Mouse (Mus musculus): ENCODE data around the gene Dtx3l.
"Not testable (repeated sequence)": the region's sequence is repeated elsewhere in the genome, so short reads cannot be mapped to it uniquely, and the experiment has no call there.

Gene Dtx3l

GRCm38 (mm10) chr16:35938211-35939151 is at the start of gene Dtx3l, which contains the start of gene Parp9:
Gene Dtx3l, minus strand, starts transcription at chr16:35939151.
Gene Parp9, plus strand, starts transcription at chr16:35938470.
- peak; percentile 81 for DNase-seq

GRCm38 (mm10) chr16:35987930-35988329 is 49.0 kb upstream of the Dtx3l start:
- DNase-seq: no peak

GRCm38 (mm10) chr16:35984471-35984870 is 45.5 kb upstream of the Dtx3l start:
- no peak for DNase-seq

GRCm38 (mm10) chr16:35983517-35984101 is 44.7 kb upstream of the Dtx3l start:
- DNase-seq: peak; percentile 73

- DNase-seq: peak; percentile 92
Observed at GRCm38 (mm10) chr16:35982902-35983516, 44.1 kb upstream of the Dtx3l start.

- DNase-seq: no peak
Observed at GRCm38 (mm10) chr16:35982506-35982901, 43.6 kb upstream of the Dtx3l start.

GRCm38 (mm10) chr16:35981363-35981821 is 42.4 kb upstream of the Dtx3l start:
- peak; percentile 100 for DNase-seq

GRCm38 (mm10) chr16:35978450-35978849 is 39.5 kb upstream of the Dtx3l start, which contains the start of gene Kpna1:
Gene Kpna1, plus strand, starts transcription at chr16:35978750.
- not testable (repeated sequence) for DNase-seq

- no peak for DNase-seq
Observed at GRCm38 (mm10) chr16:35974021-35974420, 35.1 kb upstream of the Dtx3l start.

- no peak for DNase-seq
Observed at GRCm38 (mm10) chr16:35968149-35968548, 29.2 kb upstream of the Dtx3l start.

GRCm38 (mm10) chr16:35967319-35967718 is 28.4 kb upstream of the Dtx3l start:
- no peak for DNase-seq

GRCm38 (mm10) chr16:35966411-35967115 is 27.6 kb upstream of the Dtx3l start:
- no peak for DNase-seq

GRCm38 (mm10) chr16:35965991-35966390 is 27.0 kb upstream of the Dtx3l start:
- not testable (repeated sequence) for DNase-seq

- DNase-seq: no peak
Observed at GRCm38 (mm10) chr16:35952628-35953130, 13.7 kb upstream of the Dtx3l start.

- DNase-seq: no peak
Observed at GRCm38 (mm10) chr16:35951216-35951615, 12.3 kb upstream of the Dtx3l start.

GRCm38 (mm10) chr16:35949264-35949663 is 10.3 kb upstream of the Dtx3l start:
- DNase-seq: no peak

GRCm38 (mm10) chr16:35941382-35941781 is 2.4 kb upstream of the Dtx3l start:
- DNase-seq: peak; percentile 54

GRCm38 (mm10) chr16:35939690-35940089 is 739 bp upstream of the Dtx3l start:
- peak; percentile 90 for DNase-seq

GRCm38 (mm10) chr16:35939261-35939660 is 310 bp upstream of the Dtx3l start:
- DNase-seq: peak; percentile 50

- DNase-seq: no peak
Observed at GRCm38 (mm10) chr16:35933181-35933580, 5.8 kb downstream of the Dtx3l start.

GRCm38 (mm10) chr16:35932179-35933055 is 6.5 kb downstream of the Dtx3l start:
- DNase-seq: no peak
